Mouse (Mus musculus) midbrain, embryonic 11.5 days (tissue): ENCODE data around the gene Hdac11. TPM values are rescaled to one million over a fixed set of nuclear protein-coding genes. Genes with fewer than 3 reads are reported as not detected.

Source experiments
- ATAC-seq: fragments of 200-750 bp; cut with Nextera tagmentation; 2 replicates; pipeline ENCODE4 v1.8.0; 2017; ENCODE audit warnings: moderate TSS enrichment, moderate library complexity; ENCODE audit not compliant: low FRiP score
- DNase-seq: peaks from one replicate; pipeline ENCODE4 v3.0.0; 2015; ENCODE audit warnings: low spot score; ENCODE audit errors: missing footprints
- H3K27ac ChIP-seq: fragments of 300-500 bp; sonication (generic); 2 replicates; pipeline ENCODE4 v1.5.1; 2014; ENCODE audit warnings: low read depth, low read length
- H3K27me3 ChIP-seq: fragments of 300-500 bp; sonication (generic); 2 replicates; pipeline ENCODE4 v1.6.1; 2014; ENCODE audit warnings: mild to moderate bottlenecking, low read length, moderate library complexity, mixed read lengths; ENCODE audit not compliant: control insufficient read depth, insufficient read depth
- H3K36me3 ChIP-seq: fragments of 300-500 bp; sonication (generic); 2 replicates; pipeline ENCODE4 v1.6.1; 2014; ENCODE audit warnings: mild to moderate bottlenecking, low read length, moderate library complexity, mixed read lengths; ENCODE audit not compliant: control insufficient read depth, insufficient read depth
- H3K4me1 ChIP-seq: fragments of 300-500 bp; sonication (generic); 2 replicates; pipeline ENCODE4 v1.6.1; 2014; ENCODE audit warnings: low read length; ENCODE audit not compliant: control insufficient read depth, insufficient read depth
- H3K4me2 ChIP-seq: fragments of 300-500 bp; sonication (generic); 2 replicates; pipeline ENCODE4 v1.6.1; 2014; ENCODE audit warnings: mild to moderate bottlenecking, moderate library complexity
- H3K4me3 ChIP-seq: fragments of 300-500 bp; sonication (generic); 2 replicates; pipeline ENCODE4 v1.5.1; 2014; ENCODE audit warnings: low read depth, low read length
- H3K9ac ChIP-seq: fragments of 300-500 bp; sonication (generic); 2 replicates; pipeline ENCODE4 v1.6.1; 2014; ENCODE audit warnings: low read length
- H3K9me3 ChIP-seq: fragments of 300-500 bp; sonication (generic); 2 replicates; pipeline ENCODE4 v1.6.1; 2016; ENCODE audit warnings: low read length; ENCODE audit not compliant: control insufficient read depth
- WGBS: fragments of 180-500 bp; shearing (Covaris S2); extraction: QIAGEN DNeasy Blood & Tissue Kit; methylation state at CpG from one replicate; pipeline ENCODE4 v1.1.7; 2014; 5-methylcytosine and 5-hydroxymethylcytosine counted together
- polyA plus RNA-seq: library from polyadenylated mRNA; unstranded; fragments of >200 nt; fragmentation: Nextera tagmentation; extraction: Ambion mirVana; gene quantifications from 2 replicates; pipeline ENCODE4 v1.2.1, GENCODE M21; 2014

Gene Hdac11
- polyA plus RNA-seq, 1 experiment from 2014 or later = 13.0 TPM

- Histone ChIP-seq H3K36me3 (no peaks in the 10 kb centered on the region), H3K4me3 (no peak overlapping the region), H3K27ac (no peak overlapping the region), H3K4me1 (no peaks in the 10 kb centered on the region), H3K9ac (no peak overlapping the region), H3K27me3 (no peaks in the 10 kb centered on the region), H3K4me2 (no peak overlapping the region), H3K9me3 (no peaks in the 10 kb centered on the region)
- ATAC-seq (no peak), DNase-seq (peak; percentile 83)
- WGBS = 41% methylated on average over 7 of the region's 7 CpGs
These were observed 31.9 kb upstream of the Hdac11 start for GRCm38 (mm10) chr6:91124286-91125227.

DNA sequence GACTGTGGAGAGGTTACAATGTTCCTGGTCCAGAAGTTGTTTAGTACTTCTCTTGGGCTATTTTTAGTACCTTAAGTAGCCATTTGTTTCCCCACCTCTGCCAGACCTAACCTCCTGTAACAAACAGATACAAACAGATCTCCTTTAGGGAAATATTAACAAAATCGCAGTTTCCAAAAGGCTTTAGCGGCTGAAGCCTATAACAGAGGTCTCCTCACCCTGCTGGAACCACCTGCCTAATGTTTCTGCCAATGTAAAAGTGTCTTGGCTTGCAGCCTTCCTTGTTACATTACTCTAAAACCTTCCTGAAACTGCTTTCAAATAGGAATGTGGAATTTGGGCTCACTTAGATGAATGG, 31.3 kb upstream of the Hdac11 start:
- 94% methylated on average over 2 of the region's 2 CpGs for WGBS
- Histone ChIP-seq H3K9ac (no peak overlapping the region), H3K9me3 (no peaks in the 10 kb centered on the region), H3K36me3 (no peaks in the 10 kb centered on the region), H3K4me2 (no peak overlapping the region), H3K4me1 (no peaks in the 10 kb centered on the region), H3K27me3 (no peaks in the 10 kb centered on the region), H3K4me3 (no peak overlapping the region), H3K27ac (no peak overlapping the region)
- no peak for DNase-seq
- no peak for ATAC-seq

DNA sequence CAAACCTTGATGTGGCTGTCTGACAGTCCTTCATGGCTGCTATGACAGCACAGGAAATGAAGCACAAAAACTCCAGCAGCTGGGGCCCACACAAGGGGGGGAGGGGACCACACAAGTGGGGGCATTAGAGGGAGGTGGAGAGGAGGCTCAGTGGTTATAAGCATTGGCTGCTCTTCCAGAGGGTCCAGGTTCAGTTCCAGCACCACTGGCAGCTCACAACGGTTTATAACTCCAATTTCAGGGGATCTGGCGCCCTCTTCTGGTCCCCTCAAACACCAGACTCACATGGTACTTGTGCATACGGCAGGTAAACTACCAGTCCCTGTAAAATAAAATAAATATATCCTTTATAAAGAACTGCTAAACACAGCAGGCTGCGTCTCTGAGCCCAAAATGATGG, 27.5 kb upstream of the Hdac11 start:
- ATAC-seq = no peak
- 48% methylated on average over 4 of the region's 4 CpGs for WGBS
- peak; percentile 56 for DNase-seq

GRCm38 (mm10) chr6:91130856-91131255, 25.6 kb upstream of the Hdac11 start:
- no peak overlapping the region for H3K27ac ChIP-seq
- H3K4me2 ChIP-seq = no peak overlapping the region
- 69% methylated on average over 1 of the region's 1 CpGs for WGBS
- no peaks in the 10 kb centered on the region for H3K27me3 ChIP-seq
- no peaks in the 10 kb centered on the region for H3K36me3 ChIP-seq
- DNase-seq = no peak
- H3K4me3 ChIP-seq = no peak overlapping the region
- H3K9me3 ChIP-seq = no peaks in the 10 kb centered on the region
- no peaks in the 10 kb centered on the region for H3K4me1 ChIP-seq
- no peak for ATAC-seq
- no peak overlapping the region for H3K9ac ChIP-seq

More for the DNA sequence above, 27.5 kb upstream of the Hdac11 start:
- no peaks in the 10 kb centered on the region for H3K27me3 ChIP-seq
- H3K36me3 ChIP-seq = no peaks in the 10 kb centered on the region
- H3K4me2 ChIP-seq = no peak overlapping the region
- no peak overlapping the region for H3K9ac ChIP-seq
- H3K4me3 ChIP-seq = no peak overlapping the region
- H3K9me3 ChIP-seq = no peaks in the 10 kb centered on the region
- no peak overlapping the region for H3K27ac ChIP-seq
- no peaks in the 10 kb centered on the region for H3K4me1 ChIP-seq

- DNase-seq (peak; percentile 64), ATAC-seq (no peak)
- WGBS = 85% methylated on average over 10 of the region's 10 CpGs
- Histone ChIP-seq H3K4me1 (no peaks in the 10 kb centered on the region), H3K4me2 (no peak overlapping the region), H3K9ac (no peak overlapping the region), H3K27me3 (no peaks in the 10 kb centered on the region), H3K36me3 (no peaks in the 10 kb centered on the region), H3K9me3 (no peaks in the 10 kb centered on the region), H3K27ac (no peak overlapping the region), H3K4me3 (no peak overlapping the region)
These were observed 19.0 kb upstream of the Hdac11 start for GRCm38 (mm10) chr6:91137343-91137956.

GRCm38 (mm10) chr6:91139846-91140245, 16.6 kb upstream of the Hdac11 start:
- Histone ChIP-seq H3K27me3 (no peaks in the 10 kb centered on the region), H3K4me2 (no peak overlapping the region), H3K36me3 (no peaks in the 10 kb centered on the region), H3K9me3 (no peaks in the 10 kb centered on the region), H3K4me3 (no peak overlapping the region), H3K27ac (no peak overlapping the region), H3K9ac (no peak overlapping the region), H3K4me1 (no peaks in the 10 kb centered on the region)
- peak; percentile 40; the same call in 1 of the 2 replicates for ATAC-seq
- DNase-seq = peak; percentile 96
- WGBS = 30% methylated on average over 4 of the region's 4 CpGs

GRCm38 (mm10) chr6:91145056-91145455, 11.4 kb upstream of the Hdac11 start:
- Histone ChIP-seq H3K9ac (no peak overlapping the region), H3K27me3 (no peaks in the 10 kb centered on the region), H3K9me3 (no peaks in the 10 kb centered on the region), H3K4me2 (no peak overlapping the region), H3K4me1 (no peaks in the 10 kb centered on the region), H3K36me3 (no peaks in the 10 kb centered on the region), H3K4me3 (no peak overlapping the region), H3K27ac (no peak overlapping the region)
- ATAC-seq (no peak), DNase-seq (no peak)
- 71% methylated on average over 3 of the region's 3 CpGs for WGBS

DNA sequence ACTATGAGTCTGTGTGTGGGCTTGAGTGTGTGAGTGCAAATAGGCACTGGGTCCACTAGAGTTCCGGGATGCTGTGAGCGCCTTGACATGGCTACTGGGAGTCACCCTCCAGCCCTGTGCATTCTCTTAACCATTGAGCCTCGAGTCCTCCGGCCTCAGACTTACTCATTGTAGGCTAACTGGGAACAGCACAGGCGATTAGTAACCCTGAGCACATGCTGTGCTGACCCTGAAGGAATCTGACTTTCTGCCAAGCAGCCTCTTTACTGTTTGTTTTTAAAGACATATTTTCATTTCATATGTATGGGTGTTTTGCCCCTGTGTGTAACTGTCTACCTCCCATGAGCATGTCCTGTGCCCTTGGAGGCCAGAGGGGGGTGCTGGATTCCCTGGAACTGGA, 10.9 kb upstream of the Hdac11 start:
- no peaks in the 10 kb centered on the region for H3K4me1 ChIP-seq
- no peaks in the 10 kb centered on the region for H3K9me3 ChIP-seq
- H3K9ac ChIP-seq = no peak overlapping the region
- H3K27me3 ChIP-seq = no peaks in the 10 kb centered on the region
- 74% methylated on average over 5 of the region's 5 CpGs for WGBS
- DNase-seq (peak; percentile 56), ATAC-seq (no peak)
- no peak overlapping the region for H3K27ac ChIP-seq
- H3K36me3 ChIP-seq = no peaks in the 10 kb centered on the region
- H3K4me3 ChIP-seq = no peak overlapping the region
- H3K4me2 ChIP-seq = no peak overlapping the region

DNA sequence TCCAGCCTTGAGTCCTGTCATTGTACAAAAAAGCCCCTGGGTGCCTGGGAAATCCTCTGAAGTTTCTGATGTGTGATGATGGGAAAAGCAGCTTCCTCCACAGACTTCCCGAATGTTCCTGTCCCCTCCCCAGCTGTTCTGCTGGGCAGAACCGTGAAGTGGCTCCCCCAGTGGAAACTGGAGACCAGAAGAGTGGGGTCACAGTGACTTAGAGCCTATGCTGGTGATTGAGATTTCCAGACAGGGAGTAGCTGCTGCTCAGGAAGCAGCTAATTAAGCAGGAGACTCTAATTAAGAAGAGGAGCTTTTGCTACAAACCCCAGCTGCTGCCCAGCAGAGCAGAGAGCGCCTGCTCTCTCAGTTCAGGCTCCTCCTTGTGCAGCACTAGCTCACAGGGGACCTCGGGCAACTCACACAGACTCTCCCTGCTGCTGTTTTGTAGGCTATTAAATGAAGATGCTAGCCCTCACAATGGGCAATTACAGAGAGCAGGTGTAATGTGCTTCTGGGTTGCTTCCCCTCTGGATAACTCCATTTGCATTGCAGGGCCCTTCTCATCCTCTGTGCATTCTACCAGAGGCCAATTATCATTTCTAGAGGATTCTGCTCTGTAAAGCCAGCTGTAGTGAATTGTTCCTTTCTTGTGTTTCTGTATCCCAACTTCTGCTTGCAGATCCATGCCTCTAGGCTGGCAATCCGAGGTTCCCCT, 9.9 kb upstream of the Hdac11 start:
- H3K4me1 ChIP-seq = no peaks in the 10 kb centered on the region
- 40% methylated on average over 5 of the region's 5 CpGs for WGBS
- no peak for DNase-seq
- H3K27ac ChIP-seq = peak overlapping the region; percentile 75
- no peak overlapping the region for H3K9ac ChIP-seq
- no peaks in the 10 kb centered on the region for H3K36me3 ChIP-seq
- no peak overlapping the region for H3K4me3 ChIP-seq
- peak; percentile 87 for ATAC-seq
- H3K4me2 ChIP-seq = no peak overlapping the region
- H3K27me3 ChIP-seq = no peaks in the 10 kb centered on the region
- H3K9me3 ChIP-seq = no peaks in the 10 kb centered on the region
